Mouse (Mus musculus) ES-E14 (cell line): ENCODE measurements around the gene Mvb12a. TPM values are rescaled to one million over a fixed set of nuclear protein-coding genes. Genes with fewer than 3 reads are reported as not detected.

Source experiments
- DNase-seq: peaks from one replicate; pipeline ENCODE4 v3.0.0-alpha.2; 2013; ENCODE audit warnings: low read depth, low spot score
- H3K27ac ChIP-seq: 2 replicates; pipeline ENCODE4 v1.5.1; 2012; ENCODE audit warnings: low read depth, mild to moderate bottlenecking, low read length, moderate library complexity, mixed read lengths; ENCODE audit not compliant: poor library complexity, insufficient read depth, severe bottlenecking
- H3K36me3 ChIP-seq: 2 replicates; pipeline ENCODE4 v1.6.1; 2012; ENCODE audit warnings: mild to moderate bottlenecking, low read length, moderate library complexity, mixed read lengths; ENCODE audit not compliant: control insufficient read depth, poor library complexity, insufficient read depth, severe bottlenecking
- H3K4me1 ChIP-seq, 2 experiments: fragments of 150-350 bp in 1 of 2; sonication (generic) in 1 of 2; 2 replicates each; pipeline ENCODE4 v1.6.1; 2012; ENCODE audit warnings: low read length in 2 of 2, mild to moderate bottlenecking in 1 of 2, mixed read lengths in 1 of 2; ENCODE audit not compliant: control insufficient read depth in 2 of 2, insufficient read depth in 2 of 2, poor library complexity in 1 of 2
- H3K4me3 ChIP-seq, 2 experiments: fragments of 150-350 bp in 1 of 2; sonication (generic) in 1 of 2; 2 replicates each; pipeline ENCODE4 v1.5.1; 2012; ENCODE audit warnings: low read length in 2 of 2, low read depth in 1 of 2, mild to moderate bottlenecking in 1 of 2, mixed read lengths in 1 of 2; ENCODE audit not compliant: insufficient read depth in 1 of 2, poor library complexity in 1 of 2, severe bottlenecking in 1 of 2
- H3K9ac ChIP-seq: 2 replicates; pipeline ENCODE4 v1.6.1; 2012; ENCODE audit warnings: low read depth, mild to moderate bottlenecking, low read length, mixed read lengths; ENCODE audit not compliant: poor library complexity, insufficient read depth, severe bottlenecking
- H3K9me3 ChIP-seq: fragments of 150-350 bp; sonication (generic); 2 replicates; pipeline ENCODE4 v1.6.1; 2012; ENCODE audit warnings: low read depth, mild to moderate bottlenecking, low read length; ENCODE audit not compliant: control insufficient read depth, insufficient read depth
- CHD2 ChIP-seq: IDR thresholded peaks from 2 replicates; pipeline ENCODE4 v1.6.1; 2014; ENCODE audit warnings: mild to moderate bottlenecking, low read depth, low read length, inconsistent platforms
- HCFC1 ChIP-seq: IDR thresholded peaks from 2 replicates; pipeline ENCODE4 v1.6.1; 2012; ENCODE audit warnings: low read length, inconsistent platforms, borderline replicate concordance; ENCODE audit not compliant: insufficient read depth
- MAFK ChIP-seq: IDR thresholded peaks from 2 replicates; pipeline ENCODE4 v1.6.1; 2014; ENCODE audit warnings: mild to moderate bottlenecking, low read depth, low read length, inconsistent platforms; ENCODE audit not compliant: insufficient read depth
- ZC3H11A ChIP-seq: IDR thresholded peaks from 2 replicates; pipeline ENCODE4 v1.6.1; 2012; ENCODE audit warnings: low read depth, mild to moderate bottlenecking, inconsistent platforms, low read length, borderline replicate concordance
- ZNF384 ChIP-seq: IDR thresholded peaks from 2 replicates; pipeline ENCODE4 v1.6.1; 2012; ENCODE audit warnings: low read depth, low read length, inconsistent platforms
- in situ Hi-C, 2 experiments: fragments of 600-800 bp; cut with MboI; formaldehyde crosslinking; loops; one replicate each; pipeline ENCODE4 v1.15.1; 2025; ENCODE audit warnings: low sequenced_read_pairs in 2 of 2, inconsistent platforms in 1 of 2; ENCODE audit not compliant: unreplicated experiment in 2 of 2
- total RNA-seq: library from RNA; depleted of rRNA; stranded (reverse); fragments of 300-350 nt; gene quantifications from 2 replicates; pipeline ENCODE4 v1.2.3, GENCODE M21; 2012

Mvb12a gene
- total RNA-seq, 1 experiment, result 50.4 TPM

DNA sequence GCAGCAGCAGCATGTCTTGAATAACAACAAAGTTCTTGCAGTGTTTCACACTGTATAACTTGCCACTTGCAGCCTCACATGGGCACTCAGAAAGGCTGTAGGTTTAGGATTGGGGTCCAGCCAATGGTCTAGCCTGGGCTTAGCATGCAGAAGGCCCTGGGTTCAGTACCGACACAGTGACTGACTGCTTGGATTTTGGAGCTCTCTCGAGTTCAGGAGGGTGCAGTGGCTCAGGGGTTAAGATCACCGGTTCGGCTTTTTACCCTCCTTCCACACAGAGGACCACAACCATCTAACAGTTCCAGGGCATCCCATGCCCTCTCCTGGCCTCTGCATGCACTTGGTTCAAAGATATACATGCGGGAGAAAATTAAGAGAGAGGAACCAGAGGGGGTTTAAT is 48.3 kb downstream of the Mvb12a start:
- Histone ChIP-seq H3K9me3 (no peaks in the 10 kb centered on the region), H3K36me3 (peaks cover 6% of the 10 kb centered on the region; the same call in 1 of the 2 replicates), H3K4me3 (peak overlapping the region in 1 of 2 experiments; percentile 86; a peak in 2 of 4 replicates), H3K27ac (no peak overlapping the region), H3K4me1 (peaks cover 0 to 10% of the 10 kb centered on the region in 2 experiments; a peak in 1 of 4 replicates), H3K9ac (0 out of 2 replicates have a peak overlapping the region, but pooled peaks have one; percentile 79)
- in situ Hi-C loops, result no loop called here
- TF ChIP-seq CHD2 (no peak), HCFC1 (no peak), ZNF384 (no peak)
- no peak for DNase-seq

DNA sequence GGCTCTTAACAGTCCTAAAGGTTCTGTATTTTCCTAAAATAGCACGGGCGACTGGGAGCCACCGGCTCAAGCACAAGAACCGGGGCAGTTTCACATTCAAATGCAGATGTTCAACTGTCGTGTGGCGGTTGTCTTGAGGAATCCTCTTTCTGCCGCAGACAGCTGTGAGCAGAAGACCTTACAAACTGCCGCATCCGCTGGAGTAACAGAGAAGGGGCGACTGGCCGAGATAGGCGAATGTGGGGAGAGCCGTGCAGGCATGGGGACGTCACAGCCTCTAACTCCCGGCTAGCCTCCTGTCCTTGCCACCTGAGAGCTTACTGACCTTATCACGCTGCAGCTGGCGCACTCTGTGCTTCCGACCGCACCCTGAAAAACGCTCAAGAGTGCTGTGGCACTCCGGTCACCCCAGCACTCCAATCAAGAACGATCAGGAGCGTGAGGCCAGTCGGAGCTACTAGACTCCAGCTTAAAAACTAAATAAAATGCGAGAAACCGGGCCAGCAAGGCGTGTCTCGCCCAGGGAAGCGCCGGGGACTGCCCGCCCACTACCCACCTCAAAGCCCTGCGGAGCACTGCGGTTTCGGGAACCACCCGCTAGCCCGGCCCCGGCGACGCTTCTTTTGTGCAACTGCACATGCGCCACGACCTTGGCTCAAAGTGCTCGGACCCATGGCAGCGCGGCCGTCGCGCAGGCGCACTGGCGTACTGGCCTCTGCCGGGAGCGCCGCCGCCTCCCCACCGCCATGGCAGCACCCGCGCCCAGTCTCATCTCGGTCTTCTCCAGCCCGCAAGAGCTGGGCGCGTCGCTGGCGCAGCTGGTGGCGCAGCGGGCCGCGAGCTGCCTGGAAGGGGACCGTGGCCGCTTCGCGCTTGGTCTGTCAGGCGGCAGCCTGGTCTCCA is 49.0 kb downstream of the Mvb12a start, which contains the start of gene Pgls:
Gene Pgls (plus strand): TSS at position 706 of the 903 bp plus-strand sequence.
- Histone ChIP-seq H3K36me3 (peaks cover 4% of the 10 kb centered on the region; the same call in 1 of the 2 replicates), H3K9ac (peak within 1 kb of the TSS; percentile 90), H3K4me1 (peaks cover 0 to 10% of the 10 kb centered on the region in 2 experiments; a peak in 1 of 4 replicates), H3K27ac (peak within 1 kb of the TSS; percentile 68), H3K4me3 (peak within 1 kb of the TSS; percentile 82 to 86), H3K9me3 (no peaks in the 10 kb centered on the region)
- DNase-seq, result peak; percentile 91
- in situ Hi-C loops, result no loop called here
- TF ChIP-seq ZNF384, result no peak
- no peak for TF ChIP-seq MAFK
- TF ChIP-seq CHD2, result no peak
- no peak for TF ChIP-seq ZC3H11A
- TF ChIP-seq HCFC1, result peak; percentile 66

DNA sequence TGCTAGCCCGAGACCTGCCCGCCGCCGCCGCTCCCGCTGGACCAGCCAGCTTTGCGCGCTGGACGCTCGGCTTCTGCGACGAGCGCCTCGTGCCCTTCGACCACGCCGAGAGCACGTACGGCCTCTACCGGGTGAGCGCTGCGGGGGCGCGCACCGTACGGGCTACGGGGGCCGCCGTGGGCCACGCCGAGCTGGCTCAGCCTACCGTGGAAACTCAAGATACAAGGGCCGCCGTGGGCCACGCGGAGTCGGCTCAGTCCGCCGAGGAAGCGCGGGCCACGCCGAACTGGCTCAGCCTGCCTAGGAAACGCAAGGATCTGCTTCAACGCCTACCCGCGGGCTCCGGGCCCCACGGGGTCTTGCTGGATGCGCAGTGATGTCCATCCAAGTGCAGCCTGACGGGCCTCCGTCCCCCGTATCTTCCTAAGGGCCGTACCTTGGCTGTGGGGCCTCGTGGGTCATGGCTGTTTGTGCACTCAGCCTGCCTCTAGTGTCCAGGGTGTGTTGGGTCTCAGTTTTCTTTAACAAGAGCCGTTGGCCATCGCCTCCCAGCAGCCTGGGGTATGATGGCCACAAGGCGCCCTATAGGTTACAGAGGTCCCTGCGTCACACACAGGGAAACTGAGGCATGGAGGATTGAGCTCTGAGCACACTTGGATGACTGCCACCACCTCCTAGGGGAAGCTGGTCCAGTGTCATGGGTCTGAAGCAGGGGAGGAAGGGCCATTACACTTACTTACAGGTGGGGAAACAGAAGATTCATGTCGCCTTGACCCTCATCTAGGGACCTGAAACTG is 49.9 kb downstream of the Mvb12a start:
- peak overlapping the region; percentile 82 to 86 for H3K4me3 ChIP-seq
- no peak for DNase-seq
- no peaks in the 10 kb centered on the region for H3K9me3 ChIP-seq
- H3K4me1 ChIP-seq, result peaks cover 0 to 10% of the 10 kb centered on the region in 2 experiments; a peak in 1 of 4 replicates
- peak overlapping the region; percentile 90 for H3K9ac ChIP-seq
- H3K36me3 ChIP-seq, result peaks cover 4% of the 10 kb centered on the region; the same call in 1 of the 2 replicates
- TF ChIP-seq ZNF384 (no peak), ZC3H11A (no peak), MAFK (no peak), HCFC1 (no peak), CHD2 (no peak)
- in situ Hi-C loops, result no loop called here
- peak overlapping the region; percentile 68 for H3K27ac ChIP-seq

DNA sequence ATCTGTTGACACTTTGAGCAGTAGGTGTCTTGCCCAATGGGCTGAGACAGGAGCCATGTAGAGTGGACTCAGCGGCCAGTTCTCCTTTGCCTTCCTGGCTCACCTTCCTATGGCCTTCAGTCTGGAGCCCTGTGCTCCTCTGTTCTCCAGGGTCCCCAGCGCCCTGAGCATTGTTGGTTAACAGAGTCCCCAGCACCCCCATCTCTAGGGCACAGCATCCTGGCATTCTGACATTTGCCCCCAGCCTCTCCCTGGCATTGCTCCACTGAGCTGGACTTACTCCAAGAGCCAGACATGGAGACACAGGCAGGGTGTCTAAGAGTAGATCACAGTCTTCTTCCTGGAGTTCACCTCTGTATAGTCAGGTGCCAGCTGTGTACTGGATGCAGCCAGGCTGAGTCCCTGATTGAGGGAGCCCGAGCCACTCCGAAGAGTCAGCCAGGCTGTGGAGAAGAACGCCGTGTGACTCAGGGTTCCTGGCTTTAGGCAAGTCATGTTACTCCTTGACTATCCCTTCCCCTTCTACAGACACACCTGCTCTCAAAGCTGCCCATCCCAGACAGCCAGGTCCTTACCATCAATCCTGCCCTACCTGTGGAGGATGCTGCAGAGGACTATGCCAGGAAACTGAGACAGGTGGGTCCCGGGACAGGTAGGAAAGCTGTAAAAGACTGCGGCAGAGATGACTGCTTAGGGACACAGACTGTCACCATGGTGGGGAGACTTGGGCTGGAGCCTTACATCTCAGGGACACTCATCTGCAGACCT is 51.0 kb downstream of the Mvb12a start:
- no peak for TF ChIP-seq ZC3H11A
- TF ChIP-seq ZNF384, result no peak
- no peak for TF ChIP-seq CHD2
- no peak for TF ChIP-seq MAFK
- Histone ChIP-seq H3K27ac (no peak overlapping the region), H3K36me3 (peaks cover 4% of the 10 kb centered on the region; the same call in 1 of the 2 replicates), H3K9me3 (no peaks in the 10 kb centered on the region), H3K4me3 (no peak overlapping the region), H3K4me1 (peaks cover 0 to 10% of the 10 kb centered on the region in 2 experiments; a peak in 1 of 4 replicates), H3K9ac (no peak overlapping the region)
- in situ Hi-C loops, result no loop called here
- DNase-seq, result no peak
